Mouse (Mus musculus): ENCODE data around the gene Kcnmb1. TPM values are rescaled to one million over a fixed set of nuclear protein-coding genes. Genes with fewer than 3 reads are reported as not detected.
A peak's percentile ranks its signal among the peaks of the same experiment; 100 is the strongest.

Kcnmb1 gene
- polyA plus RNA-seq, 1 experiment from 2014 or later, result 0.66 TPM

- TF ChIP-seq CTCF (IDR thresholded peaks at IDR 0.05) (no peak), EP300 (IDR thresholded peaks at IDR 0.05) (no peak)
- Histone ChIP-seq H3K27me3 (replicated peaks; ENCODE audit: insufficient read depth, low read length) (no peaks in the 10 kb centered on the region), H3K36me3 (ENCODE audit: insufficient read depth, low read length) (no peaks in the 10 kb centered on the region), H3K4me1 (ENCODE audit: insufficient read depth, low read depth, low read length) (no peaks in the 10 kb centered on the region), H3K4me3 (ENCODE audit: low read depth, low read length) (no peak overlapping the region), H3K27ac (ENCODE audit: low read length) (no peak overlapping the region), H3K9ac (replicated peaks; ENCODE audit: low read depth) (no peak overlapping the region), H3K9me3 (ENCODE audit: low read length) (no peaks in the 10 kb centered on the region), H3K4me2 (replicated peaks; ENCODE audit: low read depth, low read length) (no peak overlapping the region)
- no peak for DNase-seq (ENCODE audit: low spot score)
- 76% methylated on average over 13 of the region's 13 CpGs for WGBS
- no peak for ATAC-seq
Observed at GRCm38 (mm10) chr11:33921451-33921850, 41.4 kb upstream of the Kcnmb1 start.

GRCm38 (mm10) chr11:33923031-33923430 lies 39.8 kb upstream of the Kcnmb1 start:
- Histone ChIP-seq H3K4me1 (ENCODE audit: insufficient read depth, low read depth, low read length) (no peaks in the 10 kb centered on the region), H3K4me2 (replicated peaks; ENCODE audit: low read depth, low read length) (no peak overlapping the region), H3K4me3 (ENCODE audit: low read depth, low read length) (no peak overlapping the region), H3K9ac (replicated peaks; ENCODE audit: low read depth) (no peak overlapping the region), H3K9me3 (ENCODE audit: low read length) (no peaks in the 10 kb centered on the region), H3K36me3 (ENCODE audit: insufficient read depth, low read length) (no peaks in the 10 kb centered on the region), H3K27me3 (replicated peaks; ENCODE audit: insufficient read depth, low read length) (no peaks in the 10 kb centered on the region), H3K27ac (ENCODE audit: low read length) (no peak overlapping the region)
- ATAC-seq (no peak), DNase-seq (ENCODE audit: low spot score) (no peak)
- no peak for TF ChIP-seq EP300 (IDR thresholded peaks at IDR 0.05)
- no peak for TF ChIP-seq CTCF (IDR thresholded peaks at IDR 0.05)
- 57% methylated on average over 3 of the region's 3 CpGs for WGBS

GRCm38 (mm10) chr11:33925778-33926177 lies 37.0 kb upstream of the Kcnmb1 start:
- H3K4me2 ChIP-seq (replicated peaks; ENCODE audit: low read depth, low read length), result no peak overlapping the region
- H3K9me3 ChIP-seq (ENCODE audit: low read length), result no peaks in the 10 kb centered on the region
- no peak for DNase-seq (ENCODE audit: low spot score)
- no peaks in the 10 kb centered on the region for H3K27me3 ChIP-seq (replicated peaks; ENCODE audit: insufficient read depth, low read length)
- no peaks in the 10 kb centered on the region for H3K4me1 ChIP-seq (ENCODE audit: insufficient read depth, low read depth, low read length)
- H3K27ac ChIP-seq (ENCODE audit: low read length), result no peak overlapping the region
- TF ChIP-seq CTCF (IDR thresholded peaks at IDR 0.05) (no peak), EP300 (IDR thresholded peaks at IDR 0.05) (no peak)
- no peak overlapping the region for H3K4me3 ChIP-seq (ENCODE audit: low read depth, low read length)
- no peaks in the 10 kb centered on the region for H3K36me3 ChIP-seq (ENCODE audit: insufficient read depth, low read length)
- WGBS, result 56% methylated on average over 8 of the region's 8 CpGs
- no peak for ATAC-seq
- H3K9ac ChIP-seq (replicated peaks; ENCODE audit: low read depth), result no peak overlapping the region

- Histone ChIP-seq H3K36me3 (ENCODE audit: insufficient read depth, low read length) (no peaks in the 10 kb centered on the region), H3K4me2 (replicated peaks; ENCODE audit: low read depth, low read length) (no peak overlapping the region), H3K9me3 (ENCODE audit: low read length) (no peaks in the 10 kb centered on the region), H3K9ac (replicated peaks; ENCODE audit: low read depth) (no peak overlapping the region), H3K27ac (ENCODE audit: low read length) (no peak overlapping the region), H3K4me1 (ENCODE audit: insufficient read depth, low read depth, low read length) (no peaks in the 10 kb centered on the region), H3K27me3 (replicated peaks; ENCODE audit: insufficient read depth, low read length) (no peaks in the 10 kb centered on the region), H3K4me3 (ENCODE audit: low read depth, low read length) (no peak overlapping the region)
- TF ChIP-seq CTCF (IDR thresholded peaks at IDR 0.05) (no peak), EP300 (IDR thresholded peaks at IDR 0.05) (no peak)
- ATAC-seq (no peak), DNase-seq (ENCODE audit: low spot score) (no peak)
- WGBS, result 37% methylated on average over 2 of the region's 2 CpGs
Observed at GRCm38 (mm10) chr11:33926551-33926950, 36.3 kb upstream of the Kcnmb1 start.

GRCm38 (mm10) chr11:33927321-33927720 lies 35.5 kb upstream of the Kcnmb1 start:
- no peak overlapping the region for H3K9ac ChIP-seq (replicated peaks; ENCODE audit: low read depth)
- no peaks in the 10 kb centered on the region for H3K9me3 ChIP-seq (ENCODE audit: low read length)
- H3K36me3 ChIP-seq (ENCODE audit: insufficient read depth, low read length), result no peaks in the 10 kb centered on the region
- ATAC-seq (no peak), DNase-seq (ENCODE audit: low spot score) (no peak)
- no peak overlapping the region for H3K4me3 ChIP-seq (ENCODE audit: low read depth, low read length)
- no peak for TF ChIP-seq CTCF (IDR thresholded peaks at IDR 0.05)
- TF ChIP-seq EP300 (IDR thresholded peaks at IDR 0.05), result no peak
- WGBS, result 33% methylated on average over 6 of the region's 6 CpGs
- no peak overlapping the region for H3K27ac ChIP-seq (ENCODE audit: low read length)
- H3K4me2 ChIP-seq (replicated peaks; ENCODE audit: low read depth, low read length), result no peak overlapping the region
- no peaks in the 10 kb centered on the region for H3K27me3 ChIP-seq (replicated peaks; ENCODE audit: insufficient read depth, low read length)
- H3K4me1 ChIP-seq (ENCODE audit: insufficient read depth, low read depth, low read length), result no peaks in the 10 kb centered on the region

- ATAC-seq, result 0 out of 2 replicates have a peak, but pooled peaks have one; percentile 25
Observed at GRCm38 (mm10) chr11:33927836-33928235, 35.0 kb upstream of the Kcnmb1 start.

GRCm38 (mm10) chr11:33928658-33929057 lies 34.2 kb upstream of the Kcnmb1 start:
- Histone ChIP-seq H3K36me3 (ENCODE audit: insufficient read depth, low read length) (no peaks in the 10 kb centered on the region), H3K27me3 (replicated peaks; ENCODE audit: insufficient read depth, low read length) (no peaks in the 10 kb centered on the region), H3K27ac (ENCODE audit: low read length) (no peak overlapping the region), H3K9ac (replicated peaks; ENCODE audit: low read depth) (no peak overlapping the region), H3K9me3 (ENCODE audit: low read length) (no peaks in the 10 kb centered on the region), H3K4me2 (replicated peaks; ENCODE audit: low read depth, low read length) (no peak overlapping the region), H3K4me1 (ENCODE audit: insufficient read depth, low read depth, low read length) (peaks cover 3% of the 10 kb centered on the region; the same call in 1 of the 2 replicates), H3K4me3 (ENCODE audit: low read depth, low read length) (no peak overlapping the region)
- 25% methylated on average over 7 of the region's 7 CpGs for WGBS
- peak; percentile 77 for TF ChIP-seq CTCF (IDR thresholded peaks at IDR 0.05)
- no peak for TF ChIP-seq EP300 (IDR thresholded peaks at IDR 0.05)
- ATAC-seq (no peak), DNase-seq (ENCODE audit: low spot score) (peak; percentile 50)

More at GRCm38 (mm10) chr11:33927836-33928235, 35.0 kb upstream of the Kcnmb1 start:
- no peaks in the 10 kb centered on the region for H3K27me3 ChIP-seq (replicated peaks; ENCODE audit: insufficient read depth, low read length)
- WGBS, result 47% methylated on average over 4 of the region's 4 CpGs
- no peak overlapping the region for H3K27ac ChIP-seq (ENCODE audit: low read length)
- DNase-seq (ENCODE audit: low spot score), result no peak
- no peaks in the 10 kb centered on the region for H3K36me3 ChIP-seq (ENCODE audit: insufficient read depth, low read length)
- H3K9ac ChIP-seq (replicated peaks; ENCODE audit: low read depth), result no peak overlapping the region
- peaks cover 3% of the 10 kb centered on the region; the same call in 1 of the 2 replicates for H3K4me1 ChIP-seq (ENCODE audit: insufficient read depth, low read depth, low read length)
- H3K9me3 ChIP-seq (ENCODE audit: low read length), result no peaks in the 10 kb centered on the region
- TF ChIP-seq EP300 (IDR thresholded peaks at IDR 0.05) (no peak), CTCF (IDR thresholded peaks at IDR 0.05) (no peak)
- no peak overlapping the region for H3K4me2 ChIP-seq (replicated peaks; ENCODE audit: low read depth, low read length)
- no peak overlapping the region for H3K4me3 ChIP-seq (ENCODE audit: low read depth, low read length)

All from lung, postnatal 0 days (tissue).